Mouse (Mus musculus): Measurements from ENCODE around the gene Igfl3. TPM values are rescaled to one million over a fixed set of nuclear protein-coding genes. Genes with fewer than 3 reads are reported as not detected.
A peak's percentile ranks its signal among the peaks of the same experiment; 100 is the strongest.

The Igfl3 gene
- not detected in 2 replicates for polyA plus RNA-seq (2016; fragmentation: Nextera tagmentation; extraction: Ambion mirVana)

GRCm38 (mm10) chr7:18176194-18176593, at the start of gene Igfl3:
Gene Igfl3, plus strand, starts transcription at chr7:18176494.
- Histone ChIP-seq H3K4me3 (no peak within 1 kb of the TSS), H3K9me3 (peaks cover 73% of the 10 kb centered on the region), H3K27me3 (replicated peaks; ENCODE audit: low read depth, poor library complexity, severe bottlenecking) (no peaks in the 10 kb centered on the region), H3K27ac (replicated peaks) (no peak within 1 kb of the TSS), H3K4me1 (no peaks in the 10 kb centered on the region), H3K36me3 (replicated peaks) (no peaks in the 10 kb centered on the region)
- DNase-seq (ENCODE audit: low spot score) = no peak

- no peaks in the 10 kb centered on the region for H3K4me1 ChIP-seq
- 0 out of 2 replicates have a peak, but pooled peaks cover 3% of the 10 kb centered on the region for H3K9me3 ChIP-seq
- WGBS = 13% methylated on average over 9 of the region's 9 CpGs
- no peaks in the 10 kb centered on the region for H3K27me3 ChIP-seq (replicated peaks; ENCODE audit: low read depth, poor library complexity, severe bottlenecking)
- H3K36me3 ChIP-seq (replicated peaks) = no peaks in the 10 kb centered on the region
- no peak overlapping the region for H3K27ac ChIP-seq (replicated peaks)
- H3K4me3 ChIP-seq = no peak overlapping the region
- peak; percentile 13 for DNase-seq (ENCODE audit: low spot score)
These were observed 34.6 kb downstream of the Igfl3 start for GRCm38 (mm10) chr7:18210938-18211337.

- Histone ChIP-seq H3K9me3 (0 out of 2 replicates have a peak, but pooled peaks cover 13% of the 10 kb centered on the region), H3K27me3 (replicated peaks; ENCODE audit: low read depth, poor library complexity, severe bottlenecking) (no peaks in the 10 kb centered on the region), H3K27ac (replicated peaks) (no peak overlapping the region), H3K36me3 (replicated peaks) (no peaks in the 10 kb centered on the region), H3K4me3 (no peak overlapping the region), H3K4me1 (no peaks in the 10 kb centered on the region)
- WGBS = 52% methylated on average over 1 of the region's 1 CpGs
- no peak for DNase-seq (ENCODE audit: low spot score)
These were observed 38.4 kb downstream of the Igfl3 start for GRCm38 (mm10) chr7:18214699-18215098.

Other genes starting within 250 kb of the Igfl3 start
- gene Ceacam11, start 204.4 kb upstream of the Igfl3 start, polyA plus RNA-seq (2016; fragmentation: Nextera tagmentation; extraction: Ambion mirVana) = not detected in 2 replicates
- gene Ceacam13, start 166.6 kb upstream of the Igfl3 start, polyA plus RNA-seq (2016; fragmentation: Nextera tagmentation; extraction: Ambion mirVana) = not detected in 2 replicates
- gene Ceacam12, start 110.6 kb upstream of the Igfl3 start, polyA plus RNA-seq (2016; fragmentation: Nextera tagmentation; extraction: Ambion mirVana) = not detected in 2 replicates
- gene Mill1, start 68.9 kb downstream of the Igfl3 start, polyA plus RNA-seq (2016; fragmentation: Nextera tagmentation; extraction: Ambion mirVana) = not detected in 2 replicates
- gene Psg18, start 178.5 kb downstream of the Igfl3 start, polyA plus RNA-seq (2016; fragmentation: Nextera tagmentation; extraction: Ambion mirVana) = not detected in 2 replicates

Measured in embryonic facial prominence, embryonic 10.5 days (tissue).